Mouse (Mus musculus): Measurements from ENCODE around the gene Hs2st1.

Gene Hs2st1

GRCm38 (mm10) chr3:144508342-144508741 lies 61.6 kb downstream of the Hs2st1 start:
- no peak for DNase-seq (ENCODE audit: low spot score in 2 of 2)

- DNase-seq (ENCODE audit: low spot score in 2 of 2), result no peak
Measured at GRCm38 (mm10) chr3:144507885-144508284, 62.1 kb downstream of the Hs2st1 start.

GRCm38 (mm10) chr3:144506213-144506612 lies 63.8 kb downstream of the Hs2st1 start:
- no peak for DNase-seq (ENCODE audit: low spot score in 2 of 2)

GRCm38 (mm10) chr3:144501930-144502329 lies 68.1 kb downstream of the Hs2st1 start:
- DNase-seq (ENCODE audit: low spot score in 2 of 2), result no peak

- DNase-seq (ENCODE audit: low spot score in 2 of 2), result no peak
Measured at GRCm38 (mm10) chr3:144496762-144497161, 73.2 kb downstream of the Hs2st1 start.

- DNase-seq (ENCODE audit: low spot score in 2 of 2), result no peak
Measured at GRCm38 (mm10) chr3:144494838-144495237, 75.1 kb downstream of the Hs2st1 start.

- DNase-seq (ENCODE audit: low spot score in 2 of 2), result no peak
Measured at GRCm38 (mm10) chr3:144488787-144489186, 81.2 kb downstream of the Hs2st1 start.

- DNase-seq (ENCODE audit: low spot score in 2 of 2), result peak in 1 of 2 experiments; percentile 17
Measured at GRCm38 (mm10) chr3:144480595-144480994, 89.4 kb downstream of the Hs2st1 start.

- no peak for DNase-seq (ENCODE audit: low spot score in 2 of 2)
Measured at GRCm38 (mm10) chr3:144478427-144478794, 91.6 kb downstream of the Hs2st1 start.

- DNase-seq (ENCODE audit: low spot score in 2 of 2), result no peak
Measured at GRCm38 (mm10) chr3:144477707-144478426, 92.1 kb downstream of the Hs2st1 start.

GRCm38 (mm10) chr3:144475891-144476290 lies 94.1 kb downstream of the Hs2st1 start:
- no peak for DNase-seq (ENCODE audit: low spot score in 2 of 2)

GRCm38 (mm10) chr3:144474726-144475125 lies 95.3 kb downstream of the Hs2st1 start:
- DNase-seq (ENCODE audit: low spot score in 2 of 2), result no peak

- no peak for DNase-seq (ENCODE audit: low spot score in 2 of 2)
Measured at GRCm38 (mm10) chr3:144471954-144472353, 98.0 kb downstream of the Hs2st1 start.

GRCm38 (mm10) chr3:144470901-144471300 lies 99.1 kb downstream of the Hs2st1 start:
- no peak for DNase-seq (ENCODE audit: low spot score in 2 of 2)

GRCm38 (mm10) chr3:144467521-144467920 lies 102.5 kb downstream of the Hs2st1 start:
- no peak for DNase-seq (ENCODE audit: low spot score in 2 of 2)

- DNase-seq (ENCODE audit: low spot score in 2 of 2), result no peak
Measured at GRCm38 (mm10) chr3:144466108-144466678, 103.8 kb downstream of the Hs2st1 start.

GRCm38 (mm10) chr3:144462679-144463078 lies 107.3 kb downstream of the Hs2st1 start:
- no peak for DNase-seq (ENCODE audit: low spot score in 2 of 2)

- no peak for DNase-seq (ENCODE audit: low spot score in 2 of 2)
Measured at GRCm38 (mm10) chr3:144460183-144460788, 109.7 kb downstream of the Hs2st1 start.

GRCm38 (mm10) chr3:144459285-144459697 lies 110.7 kb downstream of the Hs2st1 start:
- no peak for DNase-seq (ENCODE audit: low spot score in 2 of 2)

GRCm38 (mm10) chr3:144453701-144454430 lies 116.1 kb downstream of the Hs2st1 start:
- peak in 1 of 2 experiments; percentile 11 for DNase-seq (ENCODE audit: low spot score in 2 of 2)

- no peak for DNase-seq (ENCODE audit: low spot score in 2 of 2)
Measured at GRCm38 (mm10) chr3:144448977-144449376, 121.0 kb downstream of the Hs2st1 start.

GRCm38 (mm10) chr3:144447917-144448316 lies 122.1 kb downstream of the Hs2st1 start:
- no peak for DNase-seq (ENCODE audit: low spot score in 2 of 2)

All from spleen, postnatal 14 days (tissue).